Mouse (Mus musculus): ENCODE measurements around the gene Mfsd9. TPM values are rescaled to one million over a fixed set of nuclear protein-coding genes. Genes with fewer than 3 reads are reported as not detected.
A peak's percentile ranks its signal among the peaks of the same experiment; 100 is the strongest.

The Mfsd9 gene
- polyA plus RNA-seq, 1 experiment: not detected

GRCm38 (mm10) chr1:40797348-40797747, 6.9 kb upstream of the Mfsd9 start:
- Histone ChIP-seq H3K4me1 (ENCODE audit: control insufficient read depth, insufficient read depth, low read length) (no peaks in the 10 kb centered on the region), H3K4me3 (replicated peaks; ENCODE audit: control insufficient read depth, low read depth, low read length) (no peak overlapping the region), H3K27ac (ENCODE audit: control insufficient read depth, insufficient read depth, low read depth, low read length, poor library complexity) (no peak overlapping the region)
- WGBS: 18% methylated on average over 5 of the region's 5 CpGs
- TF ChIP-seq POLR2A (IDR thresholded peaks at IDR 0.05; ENCODE audit: borderline replicate concordance, control insufficient read depth, low read depth, low read length) (no peak), CTCF (IDR thresholded peaks at IDR 0.05; ENCODE audit: control insufficient read depth, insufficient read depth, low read length) (peak; percentile 59)

DNA sequence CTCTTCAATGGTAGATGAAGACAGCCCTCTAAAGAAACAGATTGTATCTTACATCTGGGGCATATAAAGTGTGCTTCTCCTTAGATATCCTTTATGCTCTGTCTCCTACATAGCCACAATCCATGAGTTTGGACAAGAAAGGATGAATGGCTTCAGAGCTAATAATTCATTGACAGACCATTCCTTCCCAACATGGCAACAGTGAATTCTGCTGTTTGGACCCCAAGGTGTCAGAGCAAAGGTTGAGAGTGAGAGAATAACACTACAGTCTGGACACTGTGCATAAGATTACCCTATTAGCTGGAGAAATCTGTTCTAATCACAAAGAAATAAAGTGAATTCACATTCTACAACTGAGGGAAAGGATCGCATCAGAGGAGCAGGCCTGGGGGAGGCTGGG, 5.0 kb upstream of the Mfsd9 start:
- TF ChIP-seq CTCF (IDR thresholded peaks at IDR 0.05; ENCODE audit: control insufficient read depth, insufficient read depth, low read length): no peak
- no peak for TF ChIP-seq POLR2A (IDR thresholded peaks at IDR 0.05; ENCODE audit: borderline replicate concordance, control insufficient read depth, low read depth, low read length)
- 91% methylated on average over 1 of the region's 1 CpGs for WGBS
- Histone ChIP-seq H3K4me3 (replicated peaks; ENCODE audit: control insufficient read depth, low read depth, low read length) (no peak overlapping the region), H3K27ac (ENCODE audit: control insufficient read depth, insufficient read depth, low read depth, low read length, poor library complexity) (no peak overlapping the region), H3K4me1 (ENCODE audit: control insufficient read depth, insufficient read depth, low read length) (no peaks in the 10 kb centered on the region)

GRCm38 (mm10) chr1:40789666-40790233, 737 bp downstream of the Mfsd9 start:
- Histone ChIP-seq H3K4me3 (replicated peaks; ENCODE audit: control insufficient read depth, low read depth, low read length) (peak overlapping the region; percentile 94), H3K4me1 (ENCODE audit: control insufficient read depth, insufficient read depth, low read length) (peaks cover 2% of the 10 kb centered on the region), H3K27ac (ENCODE audit: control insufficient read depth, insufficient read depth, low read depth, low read length, poor library complexity) (no peak overlapping the region)
- WGBS: 39% methylated on average over 5 of the region's 5 CpGs
- TF ChIP-seq CTCF (IDR thresholded peaks at IDR 0.05; ENCODE audit: control insufficient read depth, insufficient read depth, low read length) (no peak), POLR2A (IDR thresholded peaks at IDR 0.05; ENCODE audit: borderline replicate concordance, control insufficient read depth, low read depth, low read length) (no peak)

GRCm38 (mm10) chr1:40788956-40789355, 1.5 kb downstream of the Mfsd9 start:
- H3K4me3 ChIP-seq (replicated peaks; ENCODE audit: control insufficient read depth, low read depth, low read length): no peak overlapping the region
- TF ChIP-seq POLR2A (IDR thresholded peaks at IDR 0.05; ENCODE audit: borderline replicate concordance, control insufficient read depth, low read depth, low read length): no peak
- TF ChIP-seq CTCF (IDR thresholded peaks at IDR 0.05; ENCODE audit: control insufficient read depth, insufficient read depth, low read length): no peak
- no peak overlapping the region for H3K27ac ChIP-seq (ENCODE audit: control insufficient read depth, insufficient read depth, low read depth, low read length, poor library complexity)
- peaks cover 2% of the 10 kb centered on the region for H3K4me1 ChIP-seq (ENCODE audit: control insufficient read depth, insufficient read depth, low read length)
- WGBS: 87% methylated on average over 6 of the region's 6 CpGs

DNA sequence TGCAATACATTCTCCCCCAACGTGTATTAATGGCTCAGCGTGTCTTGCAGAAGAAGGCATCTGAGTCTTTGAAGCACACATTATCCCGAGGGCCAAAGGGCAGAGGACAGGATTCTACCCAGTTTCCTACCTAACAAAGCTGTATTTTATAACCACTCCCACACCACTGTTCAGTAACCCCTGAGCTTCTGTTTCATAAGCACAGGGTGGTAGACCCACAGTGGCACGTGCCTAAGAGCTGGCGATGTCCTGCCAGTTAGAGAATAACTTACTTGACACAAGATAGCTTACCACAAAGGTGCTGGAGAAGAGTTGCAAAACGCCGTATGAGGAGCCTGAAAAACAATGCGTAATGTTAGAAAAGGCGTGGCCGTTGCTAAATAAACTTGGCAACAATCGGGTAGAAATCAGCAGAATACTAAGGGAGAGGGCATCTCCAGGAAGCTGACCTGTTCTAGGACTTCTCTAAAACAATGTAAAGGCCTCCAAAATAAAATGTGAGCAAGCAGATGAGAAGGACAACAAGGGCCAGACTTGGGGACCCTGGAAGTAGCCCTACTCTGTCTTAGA, 4.5 kb downstream of the Mfsd9 start:
- TF ChIP-seq CTCF (IDR thresholded peaks at IDR 0.05; ENCODE audit: control insufficient read depth, insufficient read depth, low read length): no peak
- TF ChIP-seq POLR2A (IDR thresholded peaks at IDR 0.05; ENCODE audit: borderline replicate concordance, control insufficient read depth, low read depth, low read length): no peak
- no peak overlapping the region for H3K4me3 ChIP-seq (replicated peaks; ENCODE audit: control insufficient read depth, low read depth, low read length)
- WGBS: 44% methylated on average over 11 of the region's 11 CpGs
- H3K27ac ChIP-seq (ENCODE audit: control insufficient read depth, insufficient read depth, low read depth, low read length, poor library complexity): no peak overlapping the region; the same call in 1 of the 2 replicates
- peaks cover 2% of the 10 kb centered on the region for H3K4me1 ChIP-seq (ENCODE audit: control insufficient read depth, insufficient read depth, low read length)

DNA sequence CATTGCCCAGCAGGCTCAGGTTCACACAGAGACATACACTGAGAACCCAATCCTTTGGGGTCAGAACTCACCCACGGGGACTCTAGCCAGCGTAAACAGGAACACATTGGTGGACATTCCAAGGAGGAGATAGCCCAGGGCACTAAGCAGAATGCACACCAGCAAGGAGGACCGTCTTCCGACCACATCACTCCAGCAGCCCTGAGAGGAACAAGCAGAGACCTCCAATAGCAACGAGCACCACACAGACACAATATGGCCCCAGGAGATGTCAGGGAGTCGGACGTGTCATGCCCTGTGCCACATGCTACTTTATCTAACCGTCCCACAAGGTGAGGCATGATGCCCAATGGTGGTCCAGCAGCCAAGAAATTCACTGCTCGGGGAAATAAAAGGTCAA, 6.2 kb downstream of the Mfsd9 start:
- 84% methylated on average over 9 of the region's 9 CpGs for WGBS
- Histone ChIP-seq H3K4me1 (ENCODE audit: control insufficient read depth, insufficient read depth, low read length) (peaks cover 2% of the 10 kb centered on the region), H3K4me3 (replicated peaks; ENCODE audit: control insufficient read depth, low read depth, low read length) (no peak overlapping the region), H3K27ac (ENCODE audit: control insufficient read depth, insufficient read depth, low read depth, low read length, poor library complexity) (no peak overlapping the region)
- no peak for TF ChIP-seq POLR2A (IDR thresholded peaks at IDR 0.05; ENCODE audit: borderline replicate concordance, control insufficient read depth, low read depth, low read length)
- no peak for TF ChIP-seq CTCF (IDR thresholded peaks at IDR 0.05; ENCODE audit: control insufficient read depth, insufficient read depth, low read length)

- Histone ChIP-seq H3K4me1 (ENCODE audit: control insufficient read depth, insufficient read depth, low read length) (peaks cover 2% of the 10 kb centered on the region), H3K4me3 (replicated peaks; ENCODE audit: control insufficient read depth, low read depth, low read length) (no peak overlapping the region), H3K27ac (ENCODE audit: control insufficient read depth, insufficient read depth, low read depth, low read length, poor library complexity) (no peak overlapping the region)
- 93% methylated on average over 7 of the region's 7 CpGs for WGBS
- TF ChIP-seq POLR2A (IDR thresholded peaks at IDR 0.05; ENCODE audit: borderline replicate concordance, control insufficient read depth, low read depth, low read length) (no peak), CTCF (IDR thresholded peaks at IDR 0.05; ENCODE audit: control insufficient read depth, insufficient read depth, low read length) (no peak)
Measured at GRCm38 (mm10) chr1:40783450-40783849, 7.0 kb downstream of the Mfsd9 start.

GRCm38 (mm10) chr1:40776763-40777162, 13.7 kb downstream of the Mfsd9 start:
- WGBS: 80% methylated on average over 3 of the region's 3 CpGs
- H3K4me3 ChIP-seq (replicated peaks; ENCODE audit: control insufficient read depth, low read depth, low read length): no peak overlapping the region
- TF ChIP-seq CTCF (IDR thresholded peaks at IDR 0.05; ENCODE audit: control insufficient read depth, insufficient read depth, low read length) (no peak), POLR2A (IDR thresholded peaks at IDR 0.05; ENCODE audit: borderline replicate concordance, control insufficient read depth, low read depth, low read length) (no peak)

More at GRCm38 (mm10) chr1:40776763-40777162, 13.7 kb downstream of the Mfsd9 start:
- no peaks in the 10 kb centered on the region; the same call in 1 of the 2 replicates for H3K4me1 ChIP-seq (ENCODE audit: control insufficient read depth, insufficient read depth, low read length)
- no peak overlapping the region for H3K27ac ChIP-seq (ENCODE audit: control insufficient read depth, insufficient read depth, low read depth, low read length, poor library complexity)

Measured in bone marrow, adult 2 months (tissue).